Mouse (Mus musculus) inflammation-experienced regulatory T-cells, adult 6 months (primary cell): ENCODE data around the gene Il7r. TPM values are rescaled to one million over a fixed set of nuclear protein-coding genes. Genes with fewer than 3 reads are reported as not detected.
"Not testable (repeated sequence)": the region's sequence is repeated elsewhere in the genome, so short reads cannot be mapped to it uniquely, and the experiment has no call there.

Source experiments
- ATAC-seq: one replicate; pipeline ENCODE4 v1.8.0; 2017
- polyA plus RNA-seq, 3 experiments: library from polyadenylated mRNA; unstranded; fragments of 100-300 nt; shearing (Covaris generic); gene quantifications; one replicate each; pipeline ENCODE4 v1.2.1; 2017

Il7r gene
- 100 to 1,000 TPM in 2 of 3 experiments, 10 to 100 TPM in 1; 91.9 to 193 (median 146) TPM for polyA plus RNA-seq

GRCm38 (mm10) chr15:9530076-9530475, at the start of gene Il7r:
Il7r (minus strand) TSS chr15:9530176.
- no peak for ATAC-seq

GRCm38 (mm10) chr15:9577303-9577702, 47.3 kb upstream of the Il7r start:
- peak; percentile 27 for ATAC-seq

- peak; percentile 79 for ATAC-seq
Measured at GRCm38 (mm10) chr15:9574796-9575195, 44.8 kb upstream of the Il7r start.

GRCm38 (mm10) chr15:9573361-9573760, 43.4 kb upstream of the Il7r start:
- ATAC-seq = no peak

GRCm38 (mm10) chr15:9572664-9573063, 42.7 kb upstream of the Il7r start:
- peak; percentile 30 for ATAC-seq

GRCm38 (mm10) chr15:9571896-9572295, 41.9 kb upstream of the Il7r start:
- peak; percentile 19 for ATAC-seq

GRCm38 (mm10) chr15:9567316-9567715, 37.3 kb upstream of the Il7r start:
- ATAC-seq = no peak

GRCm38 (mm10) chr15:9565396-9565795, 35.4 kb upstream of the Il7r start:
- no peak for ATAC-seq

GRCm38 (mm10) chr15:9564156-9564555, 34.2 kb upstream of the Il7r start:
- ATAC-seq = peak; percentile 49

- not testable (repeated sequence) for ATAC-seq
Measured at GRCm38 (mm10) chr15:9557264-9557663, 27.3 kb upstream of the Il7r start.

GRCm38 (mm10) chr15:9548951-9549350, 19.0 kb upstream of the Il7r start:
- ATAC-seq = no peak

GRCm38 (mm10) chr15:9535200-9535599, 5.2 kb upstream of the Il7r start:
- peak; percentile 68 for ATAC-seq

- ATAC-seq = peak; percentile 72
Measured at GRCm38 (mm10) chr15:9533356-9533902, 3.5 kb upstream of the Il7r start.

GRCm38 (mm10) chr15:9529646-9530045, 330 bp downstream of the Il7r start:
- peak; percentile 46 for ATAC-seq

GRCm38 (mm10) chr15:9528186-9528935, 1.6 kb downstream of the Il7r start:
- peak; percentile 61 for ATAC-seq

- peak; percentile 41 for ATAC-seq
Measured at GRCm38 (mm10) chr15:9526412-9526811, 3.6 kb downstream of the Il7r start.

GRCm38 (mm10) chr15:9524907-9525306, 5.1 kb downstream of the Il7r start:
- ATAC-seq = no peak

- ATAC-seq = peak; percentile 7
Measured at GRCm38 (mm10) chr15:9523956-9524355, 6.0 kb downstream of the Il7r start.

GRCm38 (mm10) chr15:9523059-9523458, 6.9 kb downstream of the Il7r start:
- no peak for ATAC-seq

- ATAC-seq = no peak
Measured at GRCm38 (mm10) chr15:9492077-9492476, 37.9 kb downstream of the Il7r start.

- ATAC-seq = no peak
Measured at GRCm38 (mm10) chr15:9489417-9490118, 40.4 kb downstream of the Il7r start.

GRCm38 (mm10) chr15:9473188-9473587, 56.8 kb downstream of the Il7r start:
- no peak for ATAC-seq

- peak; percentile 30 for ATAC-seq
Measured at GRCm38 (mm10) chr15:9472618-9473017, 57.4 kb downstream of the Il7r start.

GRCm38 (mm10) chr15:9472167-9472566, 57.8 kb downstream of the Il7r start:
- peak; percentile 67 for ATAC-seq
